Mouse (Mus musculus): ENCODE results near the gene Dlg2. TPM values are rescaled to one million over a fixed set of nuclear protein-coding genes. Genes with fewer than 3 reads are reported as not detected.

Gene Dlg2
- 0.85 TPM in 1 of 2 replicates, not detected in the other for polyA plus RNA-seq (2011; ENCODE audit: insufficient read depth, insufficient read length, low read depth, missing spikeins)

DNA sequence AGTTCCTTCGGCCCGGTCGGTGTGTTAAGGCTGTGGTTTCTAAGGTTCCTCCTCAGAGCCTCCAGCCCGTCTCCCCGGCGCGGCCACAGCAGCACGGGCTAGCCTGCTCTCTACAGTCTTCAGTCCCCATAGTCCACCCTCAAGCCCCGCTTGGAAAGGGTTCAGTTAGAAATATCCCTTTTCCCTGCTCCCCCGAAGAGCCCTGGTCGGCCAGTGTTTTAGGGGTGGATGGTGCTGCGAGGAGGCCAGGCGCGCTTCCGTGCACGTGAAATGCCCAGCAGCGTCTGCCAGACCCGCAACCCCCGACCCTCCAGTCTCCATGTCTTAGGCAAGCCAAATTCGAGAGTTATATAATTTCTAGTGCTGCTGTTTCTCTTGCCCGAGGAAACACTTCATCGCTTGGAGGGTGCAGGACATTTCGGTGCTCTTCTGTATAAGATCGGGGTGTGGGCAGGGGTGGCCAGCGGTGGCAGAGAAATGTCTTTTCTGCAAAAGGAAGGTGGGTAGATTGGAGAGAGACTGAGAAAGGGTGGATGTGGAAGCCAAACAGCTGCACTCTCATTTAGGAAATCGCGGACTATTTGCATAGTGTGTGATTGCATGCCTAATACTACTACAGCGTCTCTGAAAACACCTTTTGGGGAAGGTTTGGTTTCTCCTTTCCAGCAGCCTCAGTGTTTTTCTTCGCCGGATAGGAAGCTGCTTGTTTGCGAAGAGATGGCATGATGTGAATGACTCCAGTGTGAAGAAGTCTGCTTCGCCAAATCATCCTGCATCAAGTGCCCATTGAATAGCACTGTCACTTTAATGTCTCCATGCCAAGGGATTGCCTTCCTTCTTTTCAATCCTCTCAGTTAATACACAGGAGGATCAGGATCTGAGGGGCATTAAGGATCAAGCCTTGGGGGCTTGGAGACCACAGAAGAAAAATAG is at the start of gene Dlg2:
Gene Dlg2, plus strand, starts transcription at position 360 of the 933 bp plus-strand sequence.
- peak within 1 kb of the TSS; percentile 89 for H3K4me3 ChIP-seq (ENCODE audit: low read depth, low read length)
- no peaks in the 10 kb centered on the region for H3K36me3 ChIP-seq (ENCODE audit: control insufficient read depth, insufficient read depth, low read length, poor library complexity, severe bottlenecking)
- H3K4me1 ChIP-seq (ENCODE audit: control insufficient read depth, insufficient read depth, low read length) = no peaks in the 10 kb centered on the region
- H3K9ac ChIP-seq (ENCODE audit: low read depth, poor library complexity, severe bottlenecking) = peak within 1 kb of the TSS; percentile 86
- H3K27me3 ChIP-seq (ENCODE audit: control insufficient read depth, insufficient read depth, low read length, poor library complexity, severe bottlenecking) = 0 out of 2 replicates have a peak, but pooled peaks cover 1% of the 10 kb centered on the region
- no peak for TF ChIP-seq EP300 (IDR thresholded peaks at IDR 0.05; ENCODE audit: insufficient read depth, low read depth, low read length)
- TF ChIP-seq CTCF (IDR thresholded peaks at IDR 0.05; ENCODE audit: low read depth, low read length) = no peak
- TF ChIP-seq POLR2A (IDR thresholded peaks at IDR 0.05; ENCODE audit: insufficient read depth, low read length) = no peak
- H3K27ac ChIP-seq (ENCODE audit: insufficient read depth, low read length) = no peak within 1 kb of the TSS
- no peaks in the 10 kb centered on the region for H3K9me3 ChIP-seq (replicated peaks; ENCODE audit: control insufficient read depth, insufficient read depth, low read length, poor library complexity, severe bottlenecking)

DNA sequence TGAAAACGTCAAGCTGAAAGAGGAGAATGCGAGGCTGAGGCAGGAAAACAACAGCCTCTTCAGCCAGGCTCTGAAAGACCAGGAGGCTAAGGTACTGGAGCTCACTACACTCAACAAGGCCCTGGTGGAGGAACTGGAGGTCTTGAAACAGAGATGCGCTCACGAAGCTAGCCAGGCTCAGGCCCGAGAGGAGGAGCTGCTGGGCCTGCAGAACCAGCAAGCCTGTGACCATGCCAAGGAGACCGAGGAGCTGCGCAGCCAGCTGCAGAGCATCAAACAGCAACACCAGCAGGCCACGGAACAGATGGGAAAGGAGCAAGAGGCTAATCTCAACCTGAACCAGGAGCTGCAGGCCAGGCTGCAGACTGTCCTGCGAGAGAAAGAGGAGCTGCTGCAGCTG is 49.5 kb upstream of the Dlg2 start:
- Histone ChIP-seq H3K27me3 (ENCODE audit: control insufficient read depth, insufficient read depth, low read length, poor library complexity, severe bottlenecking) (no peaks in the 10 kb centered on the region), H3K36me3 (ENCODE audit: control insufficient read depth, insufficient read depth, low read length, poor library complexity, severe bottlenecking) (no peaks in the 10 kb centered on the region), H3K4me1 (ENCODE audit: control insufficient read depth, insufficient read depth, low read length) (no peaks in the 10 kb centered on the region), H3K4me3 (ENCODE audit: low read depth, low read length) (peak overlapping the region; percentile 38), H3K9me3 (replicated peaks; ENCODE audit: control insufficient read depth, insufficient read depth, low read length, poor library complexity, severe bottlenecking) (peaks cover under 1% of the 10 kb centered on the region; the same call in 1 of the 2 replicates), H3K9ac (ENCODE audit: low read depth, poor library complexity, severe bottlenecking) (no peak overlapping the region), H3K27ac (ENCODE audit: insufficient read depth, low read length) (no peak overlapping the region)
- TF ChIP-seq CTCF (IDR thresholded peaks at IDR 0.05; ENCODE audit: low read depth, low read length) = no peak
- TF ChIP-seq EP300 (IDR thresholded peaks at IDR 0.05; ENCODE audit: insufficient read depth, low read depth, low read length) = no peak
- TF ChIP-seq POLR2A (IDR thresholded peaks at IDR 0.05; ENCODE audit: insufficient read depth, low read length) = no peak

DNA sequence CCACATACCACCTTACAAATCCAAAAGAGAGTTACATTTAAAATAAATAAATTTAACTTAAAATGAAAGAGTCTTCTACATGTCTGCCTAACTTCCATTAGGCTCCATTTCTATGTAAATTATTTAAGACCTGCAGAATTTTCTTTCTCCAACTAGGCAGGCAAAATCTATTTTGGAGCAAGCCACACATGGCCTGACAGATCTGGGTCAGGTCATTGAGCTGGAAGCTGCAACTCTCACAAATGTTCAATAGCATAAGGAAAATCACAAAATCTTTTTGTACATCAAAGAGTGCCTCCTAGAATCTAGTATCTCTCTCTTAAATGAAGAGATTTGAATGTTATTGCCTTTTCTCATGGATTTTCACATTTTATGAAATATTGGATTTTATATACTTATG is 44.3 kb upstream of the Dlg2 start:
- no peak overlapping the region for H3K4me3 ChIP-seq (ENCODE audit: low read depth, low read length)
- no peaks in the 10 kb centered on the region for H3K9me3 ChIP-seq (replicated peaks; ENCODE audit: control insufficient read depth, insufficient read depth, low read length, poor library complexity, severe bottlenecking)
- H3K4me1 ChIP-seq (ENCODE audit: control insufficient read depth, insufficient read depth, low read length) = no peaks in the 10 kb centered on the region
- no peak overlapping the region for H3K27ac ChIP-seq (ENCODE audit: insufficient read depth, low read length)
- no peaks in the 10 kb centered on the region for H3K27me3 ChIP-seq (ENCODE audit: control insufficient read depth, insufficient read depth, low read length, poor library complexity, severe bottlenecking)
- H3K9ac ChIP-seq (ENCODE audit: low read depth, poor library complexity, severe bottlenecking) = no peak overlapping the region
- TF ChIP-seq POLR2A (IDR thresholded peaks at IDR 0.05; ENCODE audit: insufficient read depth, low read length) = no peak
- H3K36me3 ChIP-seq (ENCODE audit: control insufficient read depth, insufficient read depth, low read length, poor library complexity, severe bottlenecking) = no peaks in the 10 kb centered on the region

- Histone ChIP-seq H3K36me3 (ENCODE audit: control insufficient read depth, insufficient read depth, low read length, poor library complexity, severe bottlenecking) (peaks cover 10% of the 10 kb centered on the region), H3K9ac (ENCODE audit: low read depth, poor library complexity, severe bottlenecking) (no peak overlapping the region), H3K4me3 (ENCODE audit: low read depth, low read length) (no peak overlapping the region), H3K9me3 (replicated peaks; ENCODE audit: control insufficient read depth, insufficient read depth, low read length, poor library complexity, severe bottlenecking) (no peaks in the 10 kb centered on the region), H3K4me1 (ENCODE audit: control insufficient read depth, insufficient read depth, low read length) (no peaks in the 10 kb centered on the region), H3K27ac (ENCODE audit: insufficient read depth, low read length) (no peak overlapping the region), H3K27me3 (ENCODE audit: control insufficient read depth, insufficient read depth, low read length, poor library complexity, severe bottlenecking) (no peaks in the 10 kb centered on the region)
- TF ChIP-seq CTCF (IDR thresholded peaks at IDR 0.05; ENCODE audit: low read depth, low read length) (no peak), EP300 (IDR thresholded peaks at IDR 0.05; ENCODE audit: insufficient read depth, low read depth, low read length) (no peak), POLR2A (IDR thresholded peaks at IDR 0.05; ENCODE audit: insufficient read depth, low read length) (no peak)
Measured at GRCm38 (mm10) chr7:90440044-90440443, 36.4 kb upstream of the Dlg2 start.

- TF ChIP-seq POLR2A (IDR thresholded peaks at IDR 0.05; ENCODE audit: insufficient read depth, low read length) (no peak), EP300 (IDR thresholded peaks at IDR 0.05; ENCODE audit: insufficient read depth, low read depth, low read length) (no peak), CTCF (IDR thresholded peaks at IDR 0.05; ENCODE audit: low read depth, low read length) (no peak)
- H3K27ac ChIP-seq (ENCODE audit: insufficient read depth, low read length) = no peak overlapping the region
- no peaks in the 10 kb centered on the region for H3K27me3 ChIP-seq (ENCODE audit: control insufficient read depth, insufficient read depth, low read length, poor library complexity, severe bottlenecking)
Measured at GRCm38 (mm10) chr7:90442070-90442469, 34.4 kb upstream of the Dlg2 start.

DNA sequence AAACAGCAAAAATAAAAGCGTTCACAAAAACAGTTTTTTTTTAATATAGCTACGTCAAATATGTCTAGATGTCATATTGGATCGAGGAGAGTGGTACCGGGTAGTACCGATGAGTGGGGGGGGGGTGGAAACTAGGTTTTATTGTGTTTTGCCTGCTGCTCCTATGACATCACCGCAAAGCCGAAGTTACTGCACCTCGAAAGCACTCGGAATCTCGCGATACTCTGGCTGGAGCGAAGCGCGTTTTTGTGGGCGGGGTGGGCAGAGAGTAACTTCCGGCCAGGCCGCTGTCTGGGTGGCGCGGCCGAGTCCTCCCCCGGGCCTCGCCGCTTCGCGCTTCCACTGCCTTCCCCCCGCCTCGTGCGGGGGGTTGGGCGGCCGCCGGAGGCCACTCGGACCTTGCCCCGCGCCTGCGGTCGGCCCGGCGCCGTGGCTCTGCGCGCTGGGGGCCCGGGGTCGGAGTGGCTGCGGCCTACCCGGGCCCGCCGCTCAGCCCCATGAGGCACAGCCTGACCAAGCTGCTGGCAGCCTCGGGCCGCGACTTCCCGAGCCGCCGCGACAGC is 33.9 kb upstream of the Dlg2 start, which contains the start of gene Crebzf:
Gene Crebzf, plus strand, starts transcription at position 212 of the 563 bp plus-strand sequence.
- Histone ChIP-seq H3K27me3 (ENCODE audit: control insufficient read depth, insufficient read depth, low read length, poor library complexity, severe bottlenecking) (no peaks in the 10 kb centered on the region), H3K27ac (ENCODE audit: insufficient read depth, low read length) (no peak within 1 kb of the TSS), H3K36me3 (ENCODE audit: control insufficient read depth, insufficient read depth, low read length, poor library complexity, severe bottlenecking) (peaks cover 24% of the 10 kb centered on the region), H3K4me1 (ENCODE audit: control insufficient read depth, insufficient read depth, low read length) (no peaks in the 10 kb centered on the region), H3K4me3 (ENCODE audit: low read depth, low read length) (peak within 1 kb of the TSS; percentile 93), H3K9me3 (replicated peaks; ENCODE audit: control insufficient read depth, insufficient read depth, low read length, poor library complexity, severe bottlenecking) (no peaks in the 10 kb centered on the region), H3K9ac (ENCODE audit: low read depth, poor library complexity, severe bottlenecking) (peak within 1 kb of the TSS; percentile 96)
- TF ChIP-seq CTCF (IDR thresholded peaks at IDR 0.05; ENCODE audit: low read depth, low read length) (no peak), EP300 (IDR thresholded peaks at IDR 0.05; ENCODE audit: insufficient read depth, low read depth, low read length) (no peak), POLR2A (IDR thresholded peaks at IDR 0.05; ENCODE audit: insufficient read depth, low read length) (peak; percentile 49)

More at GRCm38 (mm10) chr7:90442070-90442469, 34.4 kb upstream of the Dlg2 start:
- Histone ChIP-seq H3K9ac (ENCODE audit: low read depth, poor library complexity, severe bottlenecking) (peak overlapping the region; percentile 55; the same call in 1 of the 2 replicates), H3K4me1 (ENCODE audit: control insufficient read depth, insufficient read depth, low read length) (no peaks in the 10 kb centered on the region), H3K4me3 (ENCODE audit: low read depth, low read length) (no peak overlapping the region), H3K36me3 (ENCODE audit: control insufficient read depth, insufficient read depth, low read length, poor library complexity, severe bottlenecking) (peaks cover 19% of the 10 kb centered on the region), H3K9me3 (replicated peaks; ENCODE audit: control insufficient read depth, insufficient read depth, low read length, poor library complexity, severe bottlenecking) (no peaks in the 10 kb centered on the region)

All from ES-Bruce4 (cell line).